Mouse (Mus musculus): ENCODE measurements around the gene Nck2. TPM values are rescaled to one million over a fixed set of nuclear protein-coding genes. Genes with fewer than 3 reads are reported as not detected.

The Nck2 gene
- polyA plus RNA-seq, 1 experiment from 2014 or later = 43.0 TPM

DNA sequence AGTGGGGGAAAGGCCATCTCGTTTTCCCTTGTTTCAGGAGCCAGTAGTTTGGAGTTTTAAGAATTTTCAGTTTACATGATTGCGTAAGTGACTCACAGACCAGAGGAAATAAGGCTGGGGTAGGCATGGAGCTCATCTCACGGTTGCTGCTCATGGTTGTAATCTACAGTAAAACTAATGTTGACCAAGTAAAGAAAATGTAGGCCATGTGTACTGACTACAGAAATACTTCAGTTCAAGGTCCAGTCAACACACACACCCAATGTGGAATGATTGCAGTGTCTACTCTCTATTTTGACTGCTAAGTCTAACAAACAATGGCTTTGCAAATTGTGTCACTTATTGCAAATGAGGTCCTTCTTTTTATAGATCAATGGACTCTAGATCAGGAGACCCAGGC lies 77.1 kb downstream of the Nck2 start:
- DNase-seq (ENCODE audit: low spot score) = no peak
- Histone ChIP-seq H3K4me3 (replicated peaks; ENCODE audit: low read depth, low read length) (no peak overlapping the region), H3K27me3 (ENCODE audit: insufficient read depth, low read length) (no peaks in the 10 kb centered on the region), H3K36me3 (ENCODE audit: insufficient read depth, low read length) (no peaks in the 10 kb centered on the region), H3K27ac (no peak overlapping the region), H3K9ac (ENCODE audit: low read depth, low read length) (no peak overlapping the region), H3K4me2 (ENCODE audit: low read length) (no peak overlapping the region), H3K9me3 (replicated peaks; ENCODE audit: low read length) (no peaks in the 10 kb centered on the region), H3K4me1 (replicated peaks; ENCODE audit: insufficient read depth, low read length) (no peaks in the 10 kb centered on the region)
- TF ChIP-seq CTCF (IDR thresholded peaks at IDR 0.05; ENCODE audit: low read depth) = no peak
- 87% methylated on average over 3 of the region's 3 CpGs for WGBS
- ATAC-seq (replicated peaks; ENCODE audit: low FRiP score, low read depth) = no peak

DNA sequence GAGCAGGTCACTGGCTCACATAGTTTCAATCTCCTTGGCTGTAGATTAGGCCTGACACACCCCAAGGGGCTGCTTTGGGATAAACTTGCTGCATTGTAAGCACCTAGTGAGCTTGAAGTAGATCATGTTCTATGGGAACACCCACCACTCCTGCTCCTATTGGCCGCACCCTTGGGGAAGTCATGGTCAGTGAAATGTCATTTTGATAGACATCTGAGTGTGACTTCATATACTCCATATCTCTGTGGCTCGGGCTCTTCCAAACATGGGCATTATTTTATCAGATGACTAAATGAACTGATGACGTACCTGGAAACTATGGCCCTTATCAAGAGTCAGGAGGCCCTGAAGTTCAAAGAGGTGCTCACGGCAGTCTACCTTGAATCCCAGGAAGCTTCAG lies 77.6 kb downstream of the Nck2 start:
- no peaks in the 10 kb centered on the region for H3K4me1 ChIP-seq (replicated peaks; ENCODE audit: insufficient read depth, low read length)
- WGBS = 91% methylated on average over 4 of the region's 4 CpGs
- no peaks in the 10 kb centered on the region for H3K27me3 ChIP-seq (ENCODE audit: insufficient read depth, low read length)
- no peak overlapping the region for H3K9ac ChIP-seq (ENCODE audit: low read depth, low read length)
- H3K4me2 ChIP-seq (ENCODE audit: low read length) = no peak overlapping the region
- TF ChIP-seq CTCF (IDR thresholded peaks at IDR 0.05; ENCODE audit: low read depth) = no peak
- no peaks in the 10 kb centered on the region for H3K36me3 ChIP-seq (ENCODE audit: insufficient read depth, low read length)
- no peak overlapping the region for H3K4me3 ChIP-seq (replicated peaks; ENCODE audit: low read depth, low read length)
- H3K9me3 ChIP-seq (replicated peaks; ENCODE audit: low read length) = no peaks in the 10 kb centered on the region
- no peak for DNase-seq (ENCODE audit: low spot score)
- H3K27ac ChIP-seq = no peak overlapping the region
- ATAC-seq (replicated peaks; ENCODE audit: low FRiP score, low read depth) = no peak

DNA sequence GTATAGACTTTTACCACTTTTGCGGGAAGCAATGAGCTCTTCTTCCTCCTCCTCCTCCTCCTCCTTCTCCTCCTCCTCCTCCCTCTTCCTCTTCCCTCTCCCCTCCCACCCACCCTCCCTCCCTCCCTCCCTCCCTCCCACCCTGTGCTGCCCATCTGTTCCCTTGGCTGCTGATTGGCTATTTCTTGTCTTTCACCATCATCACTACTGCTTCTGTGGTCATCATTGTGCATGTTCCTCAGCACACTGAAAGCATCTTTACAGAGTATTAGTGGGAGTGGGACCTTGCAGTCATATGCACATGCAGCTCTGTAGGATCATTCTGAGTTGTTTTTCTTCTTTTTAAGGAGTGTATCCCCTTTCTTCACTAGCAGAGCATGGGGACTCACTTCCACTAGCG lies 78.6 kb downstream of the Nck2 start:
- no peak overlapping the region for H3K9ac ChIP-seq (ENCODE audit: low read depth, low read length)
- H3K4me2 ChIP-seq (ENCODE audit: low read length) = no peak overlapping the region
- DNase-seq (ENCODE audit: low spot score) (no peak), ATAC-seq (replicated peaks; ENCODE audit: low FRiP score, low read depth) (no peak)
- TF ChIP-seq CTCF (IDR thresholded peaks at IDR 0.05; ENCODE audit: low read depth) = no peak
- H3K4me1 ChIP-seq (replicated peaks; ENCODE audit: insufficient read depth, low read length) = no peaks in the 10 kb centered on the region
- H3K4me3 ChIP-seq (replicated peaks; ENCODE audit: low read depth, low read length) = no peak overlapping the region
- 75% methylated on average over 2 of the region's 2 CpGs for WGBS
- H3K36me3 ChIP-seq (ENCODE audit: insufficient read depth, low read length) = no peaks in the 10 kb centered on the region
- H3K9me3 ChIP-seq (replicated peaks; ENCODE audit: low read length) = no peaks in the 10 kb centered on the region
- H3K27me3 ChIP-seq (ENCODE audit: insufficient read depth, low read length) = no peaks in the 10 kb centered on the region
- H3K27ac ChIP-seq = no peak overlapping the region

DNA sequence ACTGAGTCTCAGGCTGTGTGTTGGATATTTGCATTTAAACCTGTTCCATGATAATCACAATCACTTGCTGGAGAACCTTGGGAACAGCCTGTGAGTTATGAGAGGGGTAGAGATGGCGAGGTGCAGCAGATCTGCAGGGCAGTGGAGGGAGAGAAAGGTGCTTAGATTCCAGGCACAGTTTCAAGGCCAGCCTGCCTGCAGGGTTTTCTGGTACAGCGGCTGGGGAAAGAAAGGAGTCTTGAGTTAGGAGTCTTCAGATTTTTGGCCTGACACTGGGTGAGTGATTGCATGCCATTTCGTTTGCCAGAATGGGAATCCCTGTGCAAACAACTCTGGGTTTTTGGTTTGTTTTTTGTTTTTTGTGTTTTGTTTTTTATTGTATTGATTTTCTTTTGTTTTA lies 80.0 kb downstream of the Nck2 start:
- Histone ChIP-seq H3K9ac (ENCODE audit: low read depth, low read length) (no peak overlapping the region), H3K4me1 (replicated peaks; ENCODE audit: insufficient read depth, low read length) (no peaks in the 10 kb centered on the region), H3K36me3 (ENCODE audit: insufficient read depth, low read length) (no peaks in the 10 kb centered on the region), H3K4me3 (replicated peaks; ENCODE audit: low read depth, low read length) (no peak overlapping the region), H3K9me3 (replicated peaks; ENCODE audit: low read length) (no peaks in the 10 kb centered on the region), H3K4me2 (ENCODE audit: low read length) (no peak overlapping the region), H3K27me3 (ENCODE audit: insufficient read depth, low read length) (no peaks in the 10 kb centered on the region), H3K27ac (no peak overlapping the region)
- DNase-seq (ENCODE audit: low spot score) = no peak
- no peak for ATAC-seq (replicated peaks; ENCODE audit: low FRiP score, low read depth)
- 75% methylated on average over 3 of the region's 3 CpGs for WGBS
- no peak for TF ChIP-seq CTCF (IDR thresholded peaks at IDR 0.05; ENCODE audit: low read depth)

DNA sequence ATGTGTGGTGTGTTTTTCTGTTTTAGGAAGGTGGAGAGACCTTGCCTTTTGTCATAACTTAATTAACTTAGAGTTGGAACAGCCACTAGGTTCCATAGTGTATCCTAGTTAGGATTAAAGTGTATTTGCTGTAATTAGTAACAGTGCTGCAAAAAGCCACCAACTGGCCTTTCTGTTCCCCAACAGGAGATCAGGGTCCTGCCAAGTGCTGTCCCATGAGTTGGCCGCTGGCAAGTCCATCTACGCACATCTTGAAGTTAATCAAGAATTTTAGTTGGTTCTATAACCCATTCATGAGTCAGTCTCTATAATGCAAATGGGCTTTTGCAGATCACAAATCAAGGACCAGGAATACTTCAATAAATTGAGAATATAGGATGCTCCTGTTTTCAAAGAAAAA lies 83.9 kb downstream of the Nck2 start:
- no peak for ATAC-seq (replicated peaks; ENCODE audit: low FRiP score, low read depth)
- no peak overlapping the region for H3K4me2 ChIP-seq (ENCODE audit: low read length)
- no peaks in the 10 kb centered on the region for H3K36me3 ChIP-seq (ENCODE audit: insufficient read depth, low read length)
- H3K9me3 ChIP-seq (replicated peaks; ENCODE audit: low read length) = no peaks in the 10 kb centered on the region
- H3K4me3 ChIP-seq (replicated peaks; ENCODE audit: low read depth, low read length) = no peak overlapping the region
- H3K27ac ChIP-seq = no peak overlapping the region
- TF ChIP-seq CTCF (IDR thresholded peaks at IDR 0.05; ENCODE audit: low read depth) = no peak
- H3K27me3 ChIP-seq (ENCODE audit: insufficient read depth, low read length) = no peaks in the 10 kb centered on the region
- WGBS = 98% methylated on average over 2 of the region's 2 CpGs
- H3K4me1 ChIP-seq (replicated peaks; ENCODE audit: insufficient read depth, low read length) = peaks cover 15% of the 10 kb centered on the region
- H3K9ac ChIP-seq (ENCODE audit: low read depth, low read length) = no peak overlapping the region
- DNase-seq (ENCODE audit: low spot score) = no peak

DNA sequence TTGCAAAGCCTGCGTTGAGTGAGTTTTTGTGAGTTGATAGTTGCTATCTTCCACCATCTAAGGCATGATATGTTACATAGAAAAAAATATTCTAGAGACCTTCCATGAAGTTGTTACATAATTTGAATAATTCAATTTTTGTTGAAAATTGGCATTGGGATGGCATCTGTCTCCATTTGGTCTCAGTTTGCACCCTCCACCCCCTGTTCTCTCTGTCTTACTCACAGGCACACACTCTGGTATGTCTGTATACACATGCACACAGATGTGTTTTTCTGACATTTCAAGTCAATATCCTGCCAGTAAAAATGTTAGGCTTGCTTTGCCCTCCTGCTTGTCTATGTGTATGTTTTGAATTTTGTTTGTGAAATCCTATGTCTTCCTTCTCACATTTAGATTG lies 84.7 kb downstream of the Nck2 start:
- ATAC-seq (replicated peaks; ENCODE audit: low FRiP score, low read depth) (no peak), DNase-seq (ENCODE audit: low spot score) (no peak)
- WGBS = 92% methylated on average over 1 of the region's 1 CpGs
- H3K4me2 ChIP-seq (ENCODE audit: low read length) = no peak overlapping the region
- no peaks in the 10 kb centered on the region for H3K9me3 ChIP-seq (replicated peaks; ENCODE audit: low read length)
- H3K27ac ChIP-seq = no peak overlapping the region
- no peaks in the 10 kb centered on the region for H3K27me3 ChIP-seq (ENCODE audit: insufficient read depth, low read length)
- no peaks in the 10 kb centered on the region for H3K36me3 ChIP-seq (ENCODE audit: insufficient read depth, low read length)
- peaks cover 15% of the 10 kb centered on the region for H3K4me1 ChIP-seq (replicated peaks; ENCODE audit: insufficient read depth, low read length)
- no peak overlapping the region for H3K9ac ChIP-seq (ENCODE audit: low read depth, low read length)
- TF ChIP-seq CTCF (IDR thresholded peaks at IDR 0.05; ENCODE audit: low read depth) = no peak
- no peak overlapping the region for H3K4me3 ChIP-seq (replicated peaks; ENCODE audit: low read depth, low read length)

DNA sequence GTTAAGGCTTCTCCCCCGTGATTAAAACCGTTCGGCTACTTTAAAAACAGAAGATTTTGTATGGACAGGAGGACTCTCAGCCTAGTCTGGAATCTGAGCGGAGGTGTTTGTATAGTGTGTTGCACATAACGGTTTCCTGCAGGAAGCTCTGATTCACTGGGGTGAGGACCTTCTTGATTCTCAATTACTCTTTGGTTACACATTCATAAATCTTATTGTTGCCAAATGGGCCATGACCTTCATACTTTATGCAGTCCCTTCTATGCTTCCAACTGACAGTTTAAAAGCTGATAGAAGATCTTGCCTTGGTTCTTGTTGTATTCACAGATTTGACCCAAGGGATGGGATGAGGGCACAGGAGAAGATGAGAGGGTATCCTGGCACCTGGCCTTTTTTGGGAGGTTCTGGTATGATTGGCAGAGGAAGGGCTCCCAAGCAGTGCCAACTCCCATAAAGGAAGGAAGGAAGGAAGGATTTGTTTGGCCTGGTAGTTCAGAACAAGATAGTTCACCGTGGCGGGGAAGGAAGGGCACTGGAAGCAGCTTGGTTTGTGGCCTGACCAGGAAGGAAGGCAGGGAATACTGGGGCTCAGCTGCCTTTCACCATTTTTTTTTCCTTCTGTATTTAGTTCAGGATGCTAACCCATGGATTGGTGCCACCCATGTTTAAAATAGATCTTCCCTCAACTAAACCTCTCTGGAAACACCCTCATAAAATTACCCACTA lies 86.1 kb downstream of the Nck2 start:
- WGBS = 21% methylated on average over 7 of the region's 7 CpGs
- Histone ChIP-seq H3K36me3 (ENCODE audit: insufficient read depth, low read length) (no peaks in the 10 kb centered on the region), H3K4me2 (ENCODE audit: low read length) (0 out of 2 replicates have a peak overlapping the region, but pooled peaks have one; percentile 14), H3K9me3 (replicated peaks; ENCODE audit: low read length) (no peaks in the 10 kb centered on the region), H3K27me3 (ENCODE audit: insufficient read depth, low read length) (no peaks in the 10 kb centered on the region), H3K27ac (no peak overlapping the region), H3K4me3 (replicated peaks; ENCODE audit: low read depth, low read length) (no peak overlapping the region), H3K4me1 (replicated peaks; ENCODE audit: insufficient read depth, low read length) (peaks cover 15% of the 10 kb centered on the region), H3K9ac (ENCODE audit: low read depth, low read length) (no peak overlapping the region)
- no peak for TF ChIP-seq CTCF (IDR thresholded peaks at IDR 0.05; ENCODE audit: low read depth)
- ATAC-seq (replicated peaks; ENCODE audit: low FRiP score, low read depth) (peak; percentile 79; the same call in 1 of the 2 replicates), DNase-seq (ENCODE audit: low spot score) (peak; percentile 85)

All from kidney, postnatal 0 days (tissue).